Mouse (Mus musculus) intestine, postnatal 0 days (tissue): Measurements from ENCODE around the gene Mapk7. TPM values are rescaled to one million over a fixed set of nuclear protein-coding genes. Genes with fewer than 3 reads are reported as not detected.

Experiments used
- ATAC-seq: fragments of 200-750 bp; cut with Nextera tagmentation; 2 replicates; pipeline ENCODE4 v1.8.0; 2017; ENCODE audit warnings: mild to moderate bottlenecking, moderate TSS enrichment, moderate library complexity
- H3K27ac ChIP-seq: fragments of 300-500 bp; sonication (generic); 2 replicates; pipeline ENCODE4 v1.5.1; 2014; ENCODE audit warnings: mild to moderate bottlenecking, low read depth, low read length, moderate library complexity
- H3K27me3 ChIP-seq: fragments of 300-500 bp; sonication (generic); replicated peaks from 2 replicates; pipeline ENCODE4 v1.6.1; 2014; ENCODE audit warnings: low read length, mixed read lengths; ENCODE audit not compliant: control insufficient read depth, insufficient read depth
- H3K36me3 ChIP-seq: fragments of 300-500 bp; sonication (generic); 2 replicates; pipeline ENCODE4 v1.6.1; 2014; ENCODE audit warnings: mild to moderate bottlenecking, moderate library complexity; ENCODE audit not compliant: control insufficient read depth, insufficient read depth
- H3K4me1 ChIP-seq: fragments of 300-500 bp; sonication (generic); replicated peaks from 2 replicates; pipeline ENCODE4 v1.6.1; 2014; ENCODE audit warnings: antibody characterized with exemption, low read length, mixed read lengths; ENCODE audit not compliant: control insufficient read depth, insufficient read depth
- H3K4me2 ChIP-seq: fragments of 300-500 bp; sonication (generic); replicated peaks from 2 replicates; pipeline ENCODE4 v1.6.1; 2014; ENCODE audit warnings: low read depth, mild to moderate bottlenecking, moderate library complexity
- H3K4me3 ChIP-seq: fragments of 300-500 bp; sonication (generic); 2 replicates; pipeline ENCODE4 v1.5.1; 2014; ENCODE audit warnings: low read depth, low read length
- H3K9ac ChIP-seq: fragments of 300-500 bp; sonication (generic); 2 replicates; pipeline ENCODE4 v1.6.1; 2014; ENCODE audit warnings: mild to moderate bottlenecking, low read depth, low read length
- H3K9me3 ChIP-seq: fragments of 300-500 bp; sonication (generic); 2 replicates; pipeline ENCODE4 v1.6.1; 2016; ENCODE audit warnings: mixed run types; ENCODE audit not compliant: control insufficient read depth
- CTCF ChIP-seq: sonication (generic); IDR thresholded peaks from 2 replicates; pipeline ENCODE4 v1.5.1; 2016; ENCODE audit warnings: low read depth, mild to moderate bottlenecking, control low read depth, antibody characterized with exemption, moderate library complexity
- WGBS: fragments of 180-500 bp; shearing (Covaris S2); extraction: QIAGEN DNeasy Blood & Tissue Kit; methylation state at CpG from one replicate; pipeline ENCODE4 v1.1.7; 2014; 5-methylcytosine and 5-hydroxymethylcytosine counted together
- polyA plus RNA-seq: library from polyadenylated mRNA; unstranded; fragments of >200 nt; fragmentation: Nextera tagmentation; extraction: Ambion mirVana; gene quantifications from 2 replicates; pipeline ENCODE4 v1.2.1, GENCODE M21; 2015

Mapk7 gene
- polyA plus RNA-seq, 1 experiment from 2014 or later = 14.5 TPM

DNA sequence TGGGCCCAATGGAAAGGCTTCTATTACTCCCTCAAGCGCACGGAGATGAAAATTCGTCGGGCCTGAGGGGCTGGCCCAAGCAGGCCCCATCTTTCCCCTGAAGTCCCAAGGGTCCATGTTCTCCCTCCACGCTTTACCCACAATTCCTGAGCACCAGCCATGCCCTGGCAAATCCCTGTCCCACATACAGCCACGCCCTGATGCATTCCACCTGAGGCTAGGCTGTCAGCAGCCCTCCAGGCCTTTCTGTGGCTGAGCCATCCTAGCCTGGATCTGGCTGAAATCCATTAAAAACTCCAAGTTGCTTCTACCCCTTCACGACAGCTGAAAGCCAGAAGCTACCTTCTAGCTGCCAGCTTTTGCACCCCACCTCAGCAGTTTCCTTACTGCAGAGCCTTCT, 6.3 kb downstream of the Mapk7 start:
- Histone ChIP-seq H3K9me3 (no peaks in the 10 kb centered on the region), H3K4me2 (no peak overlapping the region), H3K9ac (no peak overlapping the region), H3K27me3 (no peaks in the 10 kb centered on the region), H3K27ac (no peak overlapping the region), H3K4me3 (no peak overlapping the region), H3K4me1 (0 out of 2 replicates have a peak, but pooled peaks cover 3% of the 10 kb centered on the region), H3K36me3 (peaks cover 38% of the 10 kb centered on the region)
- WGBS = 90% methylated on average over 7 of the region's 7 CpGs
- no peak for TF ChIP-seq CTCF
- no peak for ATAC-seq

GRCm38 (mm10) chr11:61487401-61487800, 6.8 kb downstream of the Mapk7 start:
- H3K4me1 ChIP-seq = no peaks in the 10 kb centered on the region
- H3K27me3 ChIP-seq = no peaks in the 10 kb centered on the region
- no peak for ATAC-seq
- H3K36me3 ChIP-seq = peaks cover 38% of the 10 kb centered on the region
- no peaks in the 10 kb centered on the region for H3K9me3 ChIP-seq
- no peak overlapping the region for H3K4me2 ChIP-seq
- no peak for TF ChIP-seq CTCF
- no peak overlapping the region for H3K9ac ChIP-seq
- H3K4me3 ChIP-seq = no peak overlapping the region
- no peak overlapping the region for H3K27ac ChIP-seq
- 42% methylated on average over 2 of the region's 2 CpGs for WGBS

GRCm38 (mm10) chr11:61486458-61487219, 7.6 kb downstream of the Mapk7 start:
- H3K9ac ChIP-seq = no peak overlapping the region
- no peaks in the 10 kb centered on the region for H3K27me3 ChIP-seq
- ATAC-seq = no peak
- peak overlapping the region; percentile 17; the same call in 1 of the 2 replicates for H3K4me3 ChIP-seq
- H3K4me1 ChIP-seq = no peaks in the 10 kb centered on the region
- TF ChIP-seq CTCF = no peak
- H3K9me3 ChIP-seq = no peaks in the 10 kb centered on the region
- no peak overlapping the region for H3K27ac ChIP-seq
- 81% methylated on average over 14 of the region's 14 CpGs for WGBS
- peaks cover 38% of the 10 kb centered on the region for H3K36me3 ChIP-seq
- peak overlapping the region; percentile 51 for H3K4me2 ChIP-seq

DNA sequence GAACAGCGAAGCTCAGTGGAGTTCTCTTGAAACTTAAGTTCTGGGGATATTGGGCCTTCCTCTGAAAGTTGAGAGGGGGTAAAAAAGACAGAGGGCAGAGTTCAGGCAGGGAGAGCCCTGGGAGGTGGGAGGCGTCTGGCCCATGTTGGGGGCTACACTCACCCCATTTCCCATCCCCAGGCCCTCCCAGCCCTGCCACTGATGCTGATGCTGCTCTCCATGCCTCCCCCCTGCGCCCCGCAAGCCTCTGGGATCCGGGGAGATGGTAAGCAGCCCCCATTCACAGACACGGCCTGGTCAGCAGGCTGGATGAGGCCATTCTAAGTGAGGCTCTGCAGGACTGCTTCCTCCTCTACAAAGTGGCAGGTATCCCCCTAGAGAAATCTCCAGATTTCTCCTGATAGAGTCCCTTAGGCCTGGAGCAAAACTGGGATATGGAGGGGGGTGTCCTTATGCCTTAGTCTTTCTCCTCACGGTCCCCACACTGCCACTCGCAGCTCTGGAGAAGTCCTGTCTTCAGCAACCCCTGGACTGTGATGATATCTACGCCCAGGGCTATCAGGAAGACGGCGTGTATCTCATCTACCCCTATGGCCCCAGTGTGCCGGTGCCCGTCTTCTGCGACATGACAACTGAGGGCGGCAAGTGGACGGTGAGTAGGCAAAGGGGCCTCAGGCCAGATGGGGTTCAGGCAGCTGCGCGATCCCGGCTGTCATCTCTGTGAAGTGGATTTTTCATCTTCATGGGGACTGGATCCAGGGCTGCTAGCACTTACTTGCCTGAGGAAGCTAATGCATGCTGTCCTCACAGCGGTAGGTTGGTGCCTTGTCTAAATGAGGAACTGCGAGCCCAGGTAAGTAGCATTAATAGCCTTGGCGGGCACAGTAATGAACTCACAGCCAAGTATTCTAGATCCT, 8.4 kb downstream of the Mapk7 start:
- Histone ChIP-seq H3K27ac (peak overlapping the region; percentile 64; the same call in 1 of the 2 replicates), H3K4me3 (peak overlapping the region; percentile 17), H3K9me3 (no peaks in the 10 kb centered on the region), H3K9ac (0 out of 2 replicates have a peak overlapping the region, but pooled peaks have one; percentile 31), H3K27me3 (no peaks in the 10 kb centered on the region), H3K4me1 (no peaks in the 10 kb centered on the region), H3K4me2 (peak overlapping the region; percentile 51), H3K36me3 (peaks cover 29% of the 10 kb centered on the region)
- ATAC-seq = no peak
- TF ChIP-seq CTCF = no peak
- 60% methylated on average over 22 of the region's 22 CpGs for WGBS

DNA sequence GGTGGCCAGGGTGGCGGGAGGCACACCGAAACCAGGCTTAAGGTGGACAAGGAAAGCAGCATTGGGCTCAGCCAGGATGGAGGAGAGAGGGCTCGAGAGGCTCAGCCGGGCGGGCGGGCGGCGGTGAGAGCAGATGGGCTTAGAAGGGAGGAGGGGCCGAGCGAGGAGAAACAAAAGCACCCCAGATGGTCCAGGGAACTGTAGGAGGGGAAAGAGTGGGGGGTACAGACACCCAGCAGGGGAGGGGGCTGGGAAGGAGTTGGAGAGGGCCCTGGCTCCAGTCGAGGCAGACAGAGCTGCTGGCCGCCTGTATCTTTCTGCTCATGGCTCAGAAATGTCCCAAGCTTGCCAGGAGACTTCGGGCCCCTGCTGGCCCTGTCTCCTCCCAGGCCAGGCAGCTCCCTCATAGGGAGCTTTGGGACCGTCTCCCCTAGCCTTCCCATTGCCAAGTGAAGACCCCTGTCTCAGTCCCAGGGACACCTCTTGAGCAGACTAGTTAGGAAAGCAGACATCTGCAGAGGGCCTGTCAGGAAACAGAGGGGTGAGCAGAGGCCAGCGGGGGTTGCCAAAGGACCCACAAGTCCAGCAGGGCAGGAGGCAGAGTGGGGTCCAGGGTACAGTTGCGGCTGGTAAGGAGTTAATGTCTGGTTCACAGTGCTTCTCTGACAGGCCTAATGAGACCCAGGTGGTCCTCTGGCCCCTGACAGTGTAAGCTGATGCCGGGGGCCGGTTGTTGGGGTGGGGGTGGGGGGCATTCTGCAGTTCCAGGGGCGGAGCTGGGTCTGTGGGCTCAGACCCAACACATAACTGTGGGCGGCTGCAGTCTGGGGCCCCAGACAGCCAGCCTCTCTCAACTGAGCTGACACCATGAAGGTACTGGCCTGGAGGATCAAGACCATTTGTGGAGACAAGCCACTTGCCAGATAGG, 9.3 kb downstream of the Mapk7 start, which contains the start of gene Mfap4:
Gene Mfap4, plus strand, starts transcription at position 819 of the 928 bp plus-strand sequence.
- peak within 1 kb of the TSS; percentile 17 for H3K4me3 ChIP-seq
- peak within 1 kb of the TSS; percentile 64 for H3K27ac ChIP-seq
- peaks cover 20% of the 10 kb centered on the region for H3K36me3 ChIP-seq
- no peaks in the 10 kb centered on the region for H3K9me3 ChIP-seq
- peak within 1 kb of the TSS; percentile 51 for H3K4me2 ChIP-seq
- no peaks in the 10 kb centered on the region for H3K27me3 ChIP-seq
- WGBS = 46% methylated on average over 20 of the region's 20 CpGs
- no peak for TF ChIP-seq CTCF
- 0 out of 2 replicates have a peak within 1 kb of the TSS, but pooled peaks have one; percentile 31 for H3K9ac ChIP-seq
- peak; percentile 37; the same call in 1 of the 2 replicates for ATAC-seq
- H3K4me1 ChIP-seq = no peaks in the 10 kb centered on the region
